Mouse (Mus musculus) liver, postnatal 0 days (tissue): ENCODE results near the gene Cdk5r1. TPM values are rescaled to one million over a fixed set of nuclear protein-coding genes. Genes with fewer than 3 reads are reported as not detected.

Source experiments
- ATAC-seq: fragments of 200-750 bp; cut with Nextera tagmentation; 2 replicates; pipeline ENCODE4 v1.8.0; 2017; ENCODE audit warnings: mild to moderate bottlenecking, moderate library complexity
- DNase-seq: peaks from one replicate; pipeline ENCODE4 v3.0.0-alpha.2; 2016
- H3K27ac ChIP-seq: fragments of 300-500 bp; sonication (generic); 2 replicates; pipeline ENCODE4 v1.5.1; 2014; ENCODE audit warnings: antibody characterized with exemption, moderate library complexity, mild to moderate bottlenecking, low read depth
- H3K27me3 ChIP-seq: fragments of 300-500 bp; sonication (generic); 2 replicates; pipeline ENCODE4 v1.6.1; 2014; ENCODE audit warnings: low read length, control low read depth, mixed read lengths; ENCODE audit not compliant: insufficient read depth
- H3K36me3 ChIP-seq: fragments of 300-500 bp; sonication (generic); replicated peaks from 2 replicates; pipeline ENCODE4 v1.6.1; 2014; ENCODE audit warnings: mild to moderate bottlenecking, control low read depth, low read length, moderate library complexity, mixed read lengths; ENCODE audit not compliant: insufficient read depth
- H3K4me1 ChIP-seq: fragments of 300-500 bp; sonication (generic); 2 replicates; pipeline ENCODE4 v1.6.1; 2014; ENCODE audit warnings: antibody characterized with exemption, mild to moderate bottlenecking, control low read depth; ENCODE audit not compliant: insufficient read depth
- H3K4me2 ChIP-seq: fragments of 300-500 bp; sonication (generic); 2 replicates; pipeline ENCODE4 v1.6.1; 2014; ENCODE audit warnings: low read depth, mild to moderate bottlenecking, low read length, moderate library complexity, mixed read lengths
- H3K4me3 ChIP-seq: fragments of 300-500 bp; sonication (generic); 2 replicates; pipeline ENCODE4 v1.5.1; 2014; ENCODE audit warnings: low read depth, low read length
- H3K9ac ChIP-seq: fragments of 300-500 bp; sonication (generic); replicated peaks from 2 replicates; pipeline ENCODE4 v1.6.1; 2014; ENCODE audit warnings: mild to moderate bottlenecking, moderate library complexity
- H3K9me3 ChIP-seq: fragments of 300-500 bp; sonication (generic); 2 replicates; pipeline ENCODE4 v1.6.1; 2016; ENCODE audit warnings: mild to moderate bottlenecking, control low read depth, low read length, mixed read lengths
- CTCF ChIP-seq: sonication (generic); IDR thresholded peaks from 2 replicates; pipeline ENCODE4 v1.5.1; 2016; ENCODE audit warnings: antibody characterized with exemption, low read depth
- EP300 ChIP-seq: IDR thresholded peaks from 2 replicates; pipeline ENCODE4 v1.6.1; 2016; ENCODE audit warnings: antibody characterized with exemption, low read depth, mild to moderate bottlenecking
- WGBS: fragments of 180-500 bp; shearing (Covaris S2); extraction: QIAGEN DNeasy Blood & Tissue Kit; methylation state at CpG from one replicate; pipeline ENCODE4 v1.1.7; 2014; ENCODE audit not compliant: insufficient replicate concordance; 5-methylcytosine and 5-hydroxymethylcytosine counted together
- polyA plus RNA-seq: library from polyadenylated mRNA; unstranded; fragments of >200 nt; fragmentation: Nextera tagmentation; extraction: Ambion mirVana; gene quantifications from 2 replicates; pipeline ENCODE4 v1.2.1, GENCODE M21; 2015

Gene Cdk5r1
- polyA plus RNA-seq, 1 experiment from 2014 or later, result 0.28 TPM

DNA sequence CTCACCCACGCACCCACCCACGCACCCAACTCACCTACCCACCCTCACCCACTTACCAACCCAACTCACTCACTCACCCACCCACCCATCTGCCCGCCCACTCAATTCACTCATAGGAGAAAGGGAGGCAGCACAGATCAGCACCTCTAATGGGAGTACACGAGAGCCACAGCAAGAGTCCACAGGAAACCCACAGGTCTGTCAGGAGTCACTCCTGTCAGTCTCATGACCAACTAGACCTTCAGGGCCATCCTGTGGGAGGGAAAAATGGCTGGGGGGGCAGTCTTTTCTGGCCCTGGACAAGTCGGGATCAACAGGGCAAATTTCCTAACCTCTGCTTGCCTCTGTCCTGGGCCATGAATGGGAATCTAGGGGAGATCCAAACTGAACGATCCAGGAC is 31.0 kb downstream of the Cdk5r1 start:
- DNase-seq (no peak), ATAC-seq (no peak)
- no peaks in the 10 kb centered on the region for H3K9me3 ChIP-seq
- no peak overlapping the region for H3K4me3 ChIP-seq
- TF ChIP-seq EP300 (no peak), CTCF (no peak)
- 0 out of 2 replicates have a peak overlapping the region, but pooled peaks have one; percentile 27 for H3K4me2 ChIP-seq
- H3K27ac ChIP-seq, result peak overlapping the region; percentile 75
- no peaks in the 10 kb centered on the region for H3K36me3 ChIP-seq
- no peaks in the 10 kb centered on the region for H3K27me3 ChIP-seq
- H3K9ac ChIP-seq, result no peak overlapping the region
- 69% methylated on average over 6 of the region's 6 CpGs for WGBS
- peaks cover 15% of the 10 kb centered on the region for H3K4me1 ChIP-seq

DNA sequence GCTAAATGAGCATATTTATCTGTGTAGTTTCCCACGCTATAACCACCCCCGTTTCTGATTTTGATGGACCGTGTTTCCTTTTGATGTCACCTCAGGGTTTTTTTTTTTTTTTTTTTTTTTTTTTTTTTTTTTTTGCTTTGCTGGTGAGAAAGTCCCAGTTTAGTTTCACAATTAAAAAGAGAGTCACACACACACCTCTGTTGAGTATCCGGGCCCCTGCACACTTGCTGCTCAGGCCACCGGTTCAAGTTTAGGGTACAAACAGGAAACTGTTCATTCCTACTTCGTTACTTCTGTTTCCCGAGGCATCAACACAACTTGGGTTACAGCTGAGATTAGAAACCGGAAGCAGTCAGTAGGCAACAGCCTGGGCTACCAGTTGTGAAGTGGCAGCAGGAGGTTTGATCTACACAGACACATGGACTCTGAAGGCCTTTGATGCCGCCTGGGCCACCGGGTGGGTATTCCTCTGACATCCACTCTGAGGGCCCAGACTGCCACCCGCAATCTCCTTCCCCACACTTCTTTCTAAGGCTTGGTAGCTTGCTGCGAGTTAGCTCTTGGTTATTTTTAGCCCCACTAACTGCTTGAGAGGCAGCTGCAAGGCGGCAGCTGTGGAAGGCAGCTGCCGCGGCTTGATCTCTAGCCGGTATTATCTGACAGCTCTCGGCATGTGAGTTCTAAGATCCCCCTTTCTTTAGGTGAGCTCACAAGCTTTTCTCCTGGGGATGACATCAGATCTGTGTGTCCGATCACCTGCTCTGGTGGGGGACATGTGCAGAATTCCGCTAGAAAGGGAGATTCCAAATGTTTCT is 31.7 kb downstream of the Cdk5r1 start:
- Histone ChIP-seq H3K27ac (peak overlapping the region; percentile 75), H3K27me3 (no peaks in the 10 kb centered on the region), H3K4me3 (no peak overlapping the region), H3K4me1 (peaks cover 12% of the 10 kb centered on the region), H3K4me2 (0 out of 2 replicates have a peak overlapping the region, but pooled peaks have one; percentile 32), H3K36me3 (no peaks in the 10 kb centered on the region), H3K9me3 (no peaks in the 10 kb centered on the region), H3K9ac (no peak overlapping the region)
- ATAC-seq (peak; percentile 35), DNase-seq (peak; percentile 42)
- 24% methylated on average over 19 of the region's 19 CpGs for WGBS
- no peak for TF ChIP-seq CTCF
- TF ChIP-seq EP300, result 0 out of 2 replicates have a peak, but pooled peaks have one; percentile 30

DNA sequence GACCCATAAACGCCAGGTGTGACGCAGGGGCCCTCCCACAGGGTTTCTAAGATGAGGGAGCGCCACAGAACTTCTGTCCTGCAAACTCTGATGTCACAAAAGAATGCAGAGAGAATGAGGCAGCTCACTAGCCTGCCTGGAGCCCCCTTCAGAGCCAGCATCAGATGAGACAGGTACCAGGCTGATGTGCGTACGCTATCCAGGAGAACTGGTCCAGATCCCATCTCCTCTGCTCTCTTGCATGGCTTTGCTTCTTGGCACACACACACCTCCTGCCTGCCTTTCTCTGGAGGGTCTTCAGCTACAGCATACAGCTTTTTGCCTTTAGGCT is 32.3 kb downstream of the Cdk5r1 start:
- H3K4me3 ChIP-seq, result no peak overlapping the region
- no peaks in the 10 kb centered on the region for H3K9me3 ChIP-seq
- H3K27me3 ChIP-seq, result no peaks in the 10 kb centered on the region
- ATAC-seq (no peak), DNase-seq (no peak)
- H3K9ac ChIP-seq, result no peak overlapping the region
- peak overlapping the region; percentile 74 for H3K27ac ChIP-seq
- WGBS, result 74% methylated on average over 5 of the region's 5 CpGs
- peaks cover 7% of the 10 kb centered on the region; the same call in 1 of the 2 replicates for H3K4me1 ChIP-seq
- TF ChIP-seq CTCF (no peak), EP300 (no peak)
- H3K36me3 ChIP-seq, result no peaks in the 10 kb centered on the region
- 0 out of 2 replicates have a peak overlapping the region, but pooled peaks have one; percentile 32 for H3K4me2 ChIP-seq

DNA sequence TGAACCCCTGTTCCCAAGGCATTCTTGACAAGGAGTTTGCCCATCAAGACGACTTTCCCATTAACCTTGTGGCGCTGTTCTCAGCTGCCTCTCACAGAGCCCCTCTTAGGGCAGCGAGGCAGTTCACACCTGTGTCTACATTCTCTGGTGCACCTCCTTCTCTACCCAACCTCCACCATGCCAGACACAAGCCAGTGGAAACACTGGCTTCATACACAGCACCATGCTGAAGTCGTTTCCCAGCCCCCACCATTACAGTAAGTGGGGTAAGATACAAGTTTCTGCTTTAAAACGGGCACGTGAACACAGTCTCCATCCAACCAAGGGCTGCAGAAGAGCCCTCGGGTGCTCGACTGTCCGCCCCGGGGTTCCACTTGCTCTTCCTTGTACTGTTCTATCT is 33.3 kb downstream of the Cdk5r1 start:
- 81% methylated on average over 10 of the region's 10 CpGs for WGBS
- no peaks in the 10 kb centered on the region for H3K9me3 ChIP-seq
- H3K4me3 ChIP-seq, result no peak overlapping the region
- TF ChIP-seq EP300 (no peak), CTCF (no peak)
- H3K27ac ChIP-seq, result peak overlapping the region; percentile 7; the same call in 1 of the 2 replicates
- no peak for ATAC-seq
- H3K9ac ChIP-seq, result no peak overlapping the region
- DNase-seq, result no peak
- peaks cover 6% of the 10 kb centered on the region; the same call in 1 of the 2 replicates for H3K4me1 ChIP-seq
- H3K27me3 ChIP-seq, result no peaks in the 10 kb centered on the region
- no peaks in the 10 kb centered on the region for H3K36me3 ChIP-seq
- H3K4me2 ChIP-seq, result 0 out of 2 replicates have a peak overlapping the region, but pooled peaks have one; percentile 2

DNA sequence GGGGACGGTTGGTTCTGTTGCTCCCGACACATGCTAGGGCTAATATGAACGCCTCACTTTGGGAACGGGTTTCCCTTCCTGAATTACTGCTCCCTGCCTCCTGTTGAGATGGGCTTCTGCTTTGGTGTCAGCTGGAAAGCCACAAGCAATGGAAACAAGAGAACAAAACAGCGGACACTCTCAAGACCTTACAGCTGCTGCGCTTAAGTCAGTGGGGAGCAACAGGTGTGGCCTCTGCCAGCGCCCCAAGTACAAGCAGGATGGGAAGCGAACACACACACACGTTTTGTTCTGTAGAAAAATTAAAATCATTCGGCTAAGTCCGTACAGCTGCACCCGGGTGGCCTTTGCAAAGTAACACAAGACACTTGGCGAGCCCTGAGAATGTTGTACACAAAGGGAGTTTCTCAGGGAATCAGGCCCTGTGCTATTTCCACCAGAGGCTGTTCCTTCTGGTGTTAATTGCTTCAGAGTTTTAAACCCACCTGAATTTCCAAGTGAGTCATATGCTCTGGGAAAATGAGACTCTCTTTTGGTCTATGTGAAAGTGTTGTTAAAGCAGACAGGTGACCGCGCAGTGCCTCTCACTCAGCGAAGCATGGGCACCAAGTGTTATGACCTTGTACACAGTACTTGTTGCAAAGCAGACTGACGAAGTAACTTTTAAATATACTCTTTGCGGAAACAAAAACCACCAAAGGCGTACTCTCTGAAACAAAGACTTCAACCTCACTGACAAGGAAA is 35.7 kb downstream of the Cdk5r1 start:
- WGBS, result 80% methylated on average over 19 of the region's 19 CpGs
- Histone ChIP-seq H3K27me3 (no peaks in the 10 kb centered on the region), H3K9me3 (no peaks in the 10 kb centered on the region), H3K36me3 (no peaks in the 10 kb centered on the region), H3K4me2 (no peak overlapping the region), H3K9ac (no peak overlapping the region), H3K27ac (peak overlapping the region; percentile 44; the same call in 1 of the 2 replicates), H3K4me3 (no peak overlapping the region), H3K4me1 (peaks cover 4% of the 10 kb centered on the region; the same call in 1 of the 2 replicates)
- no peak for DNase-seq
- ATAC-seq, result no peak
- no peak for TF ChIP-seq EP300

DNA sequence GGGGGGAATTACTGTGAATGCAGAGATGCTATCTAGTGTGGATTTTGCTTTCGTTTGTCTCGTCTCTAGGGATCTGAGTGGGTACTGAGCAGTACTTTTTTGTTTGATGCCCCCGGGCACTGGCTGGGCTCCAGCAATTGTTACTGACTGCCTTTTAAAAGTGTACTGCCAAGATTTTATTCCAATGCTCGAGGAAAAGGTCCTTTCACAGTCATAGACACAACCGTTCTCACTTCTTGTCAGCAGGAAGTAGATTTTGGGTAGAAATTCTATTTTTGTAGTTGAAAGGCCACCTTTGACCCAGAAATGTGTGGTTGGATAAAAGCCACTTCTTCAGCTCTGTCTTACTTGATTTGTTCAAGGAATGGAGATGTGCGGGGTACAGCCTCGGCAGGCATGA is 37.0 kb downstream of the Cdk5r1 start:
- Histone ChIP-seq H3K4me2 (no peak overlapping the region), H3K36me3 (no peaks in the 10 kb centered on the region), H3K9me3 (no peaks in the 10 kb centered on the region), H3K27ac (no peak overlapping the region; the same call in 1 of the 2 replicates), H3K9ac (no peak overlapping the region), H3K27me3 (no peaks in the 10 kb centered on the region), H3K4me3 (no peak overlapping the region), H3K4me1 (no peaks in the 10 kb centered on the region)
- no peak for ATAC-seq
- WGBS, result 52% methylated on average over 7 of the region's 7 CpGs
- no peak for TF ChIP-seq EP300
- no peak for DNase-seq
